Mouse (Mus musculus) heart, embryonic 11.5 days (tissue): ENCODE data around the gene Gm26661. TPM values are rescaled to one million over a fixed set of nuclear protein-coding genes. Genes with fewer than 3 reads are reported as not detected.

Experiments used
- ATAC-seq: fragments of 200-750 bp; cut with Nextera tagmentation; replicated peaks from 2 replicates; pipeline ENCODE4 v1.8.0; 2017; ENCODE audit warnings: moderate library complexity; ENCODE audit not compliant: insufficient number of reproducible peaks, low FRiP score, low TSS enrichment
- H3K27ac ChIP-seq: fragments of 300-500 bp; sonication (generic); 2 replicates; pipeline ENCODE4 v1.5.1; 2014; ENCODE audit warnings: mild to moderate bottlenecking, low read depth, low read length
- H3K27me3 ChIP-seq: fragments of 300-500 bp; sonication (generic); 2 replicates; pipeline ENCODE4 v1.6.1; 2014; ENCODE audit warnings: mild to moderate bottlenecking, low read length, mixed read lengths; ENCODE audit not compliant: control insufficient read depth, insufficient read depth
- H3K36me3 ChIP-seq: fragments of 300-500 bp; sonication (generic); 2 replicates; pipeline ENCODE4 v1.6.1; 2014; ENCODE audit warnings: mild to moderate bottlenecking, low read length, moderate library complexity, mixed read lengths; ENCODE audit not compliant: control insufficient read depth, insufficient read depth
- H3K4me1 ChIP-seq: fragments of 300-500 bp; sonication (generic); 2 replicates; pipeline ENCODE4 v1.6.1; 2014; ENCODE audit warnings: low read length; ENCODE audit not compliant: control insufficient read depth, insufficient read depth
- H3K4me2 ChIP-seq: fragments of 300-500 bp; sonication (generic); 2 replicates; pipeline ENCODE4 v1.6.1; 2014; ENCODE audit warnings: mild to moderate bottlenecking, moderate library complexity
- H3K4me3 ChIP-seq: fragments of 300-500 bp; sonication (generic); 2 replicates; pipeline ENCODE4 v1.5.1; 2014; ENCODE audit warnings: low read depth, low read length
- H3K9ac ChIP-seq: fragments of 300-500 bp; sonication (generic); 2 replicates; pipeline ENCODE4 v1.6.1; 2014; ENCODE audit warnings: mild to moderate bottlenecking, low read depth, low read length, moderate library complexity
- H3K9me3 ChIP-seq: fragments of 300-500 bp; sonication (generic); replicated peaks from 2 replicates; pipeline ENCODE4 v1.6.1; 2016; ENCODE audit warnings: low read length; ENCODE audit not compliant: control insufficient read depth
- WGBS: fragments of 180-500 bp; shearing (Covaris S2); extraction: QIAGEN DNeasy Blood & Tissue Kit; methylation state at CpG from one replicate; pipeline ENCODE4 v1.1.7; 2014; ENCODE audit not compliant: insufficient replicate concordance; 5-methylcytosine and 5-hydroxymethylcytosine counted together
- polyA plus RNA-seq: library from polyadenylated mRNA; unstranded; fragments of >200 nt; fragmentation: Nextera tagmentation; extraction: Ambion mirVana; gene quantifications from 2 replicates; pipeline ENCODE4 v1.2.1, GENCODE M21; 2014

The Gm26661 gene
- polyA plus RNA-seq, 1 experiment from 2014 or later, result not detected

GRCm38 (mm10) chr14:7791061-7791531 is 291 bp upstream of the Gm26661 start:
- Histone ChIP-seq H3K4me2 (peak overlapping the region; percentile 87), H3K4me3 (peak overlapping the region; percentile 38), H3K4me1 (peaks cover 7% of the 10 kb centered on the region; the same call in 1 of the 2 replicates), H3K9me3 (no peaks in the 10 kb centered on the region), H3K27ac (no peak overlapping the region), H3K27me3 (peaks cover 7% of the 10 kb centered on the region; the same call in 1 of the 2 replicates), H3K36me3 (no peaks in the 10 kb centered on the region), H3K9ac (0 out of 2 replicates have a peak overlapping the region, but pooled peaks have one; percentile 18)
- no peak for ATAC-seq
- 13% methylated on average over 19 of the region's 19 CpGs for WGBS

- no peaks in the 10 kb centered on the region for H3K9me3 ChIP-seq
- no peak overlapping the region for H3K4me3 ChIP-seq
- WGBS, result 76% methylated on average over 4 of the region's 4 CpGs
- H3K4me1 ChIP-seq, result peaks cover 7% of the 10 kb centered on the region; the same call in 1 of the 2 replicates
- H3K4me2 ChIP-seq, result no peak overlapping the region
- no peak overlapping the region for H3K27ac ChIP-seq
- no peaks in the 10 kb centered on the region for H3K36me3 ChIP-seq
- ATAC-seq, result no peak
- peaks cover 7% of the 10 kb centered on the region; the same call in 1 of the 2 replicates for H3K27me3 ChIP-seq
- H3K9ac ChIP-seq, result no peak overlapping the region
These were observed 4.6 kb downstream of the Gm26661 start for GRCm38 (mm10) chr14:7795961-7796360.

- Histone ChIP-seq H3K4me1 (no peaks in the 10 kb centered on the region), H3K9me3 (no peaks in the 10 kb centered on the region)
- no peak for ATAC-seq
These were observed 9.2 kb downstream of the Gm26661 start for GRCm38 (mm10) chr14:7800611-7801010.

GRCm38 (mm10) chr14:7801831-7802230 is 10.4 kb downstream of the Gm26661 start:
- no peaks in the 10 kb centered on the region for H3K36me3 ChIP-seq
- no peak for ATAC-seq
- H3K4me2 ChIP-seq, result no peak overlapping the region
- 9% methylated on average over 4 of the region's 4 CpGs for WGBS
- no peaks in the 10 kb centered on the region for H3K9me3 ChIP-seq
- H3K27ac ChIP-seq, result no peak overlapping the region
- no peak overlapping the region for H3K4me3 ChIP-seq
- no peaks in the 10 kb centered on the region for H3K4me1 ChIP-seq
- no peaks in the 10 kb centered on the region for H3K27me3 ChIP-seq
- H3K9ac ChIP-seq, result no peak overlapping the region

More at GRCm38 (mm10) chr14:7800611-7801010, 9.2 kb downstream of the Gm26661 start:
- no peak overlapping the region for H3K4me3 ChIP-seq
- H3K9ac ChIP-seq, result no peak overlapping the region
- H3K27me3 ChIP-seq, result no peaks in the 10 kb centered on the region
- no peaks in the 10 kb centered on the region for H3K36me3 ChIP-seq
- H3K4me2 ChIP-seq, result no peak overlapping the region
- H3K27ac ChIP-seq, result no peak overlapping the region

DNA sequence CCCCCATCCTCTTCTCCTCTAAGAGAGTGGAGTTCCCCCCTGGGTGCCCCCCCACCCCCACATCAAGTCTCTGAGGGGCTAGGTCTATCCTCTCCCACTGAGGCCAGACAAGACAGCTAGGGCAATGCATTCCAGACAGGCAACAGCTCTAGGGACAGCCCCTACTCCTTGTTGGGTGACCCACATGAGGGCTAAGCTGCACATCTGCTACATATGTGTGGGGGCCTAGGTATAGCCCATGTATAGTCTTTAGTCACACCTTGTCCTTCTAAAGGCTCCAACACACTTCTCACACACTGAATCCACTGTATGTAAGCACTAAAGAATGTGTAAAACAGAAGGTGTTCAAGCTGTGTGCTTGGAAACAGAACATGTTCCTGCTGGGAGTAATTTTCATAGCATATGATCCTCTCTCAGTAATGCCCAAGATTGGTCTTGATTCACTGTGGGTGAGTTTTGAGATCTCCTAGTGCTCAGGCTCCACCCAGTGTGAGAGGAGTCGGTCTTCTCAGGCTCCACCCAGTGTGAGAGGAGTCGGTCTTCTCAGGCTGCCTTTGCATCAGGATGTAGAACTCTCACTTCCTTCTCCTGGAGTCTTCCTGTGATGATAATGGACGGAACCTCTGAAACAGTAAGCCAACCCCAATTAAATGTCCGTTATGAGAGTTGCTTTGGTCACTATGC is 12.6 kb downstream of the Gm26661 start:
- Histone ChIP-seq H3K4me3 (no peak overlapping the region), H3K9ac (no peak overlapping the region), H3K27ac (no peak overlapping the region), H3K4me2 (no peak overlapping the region), H3K36me3 (no peaks in the 10 kb centered on the region), H3K27me3 (no peaks in the 10 kb centered on the region), H3K9me3 (no peaks in the 10 kb centered on the region), H3K4me1 (peaks cover 2% of the 10 kb centered on the region; the same call in 1 of the 2 replicates)
- ATAC-seq, result no peak
- 42% methylated on average over 4 of the region's 4 CpGs for WGBS

DNA sequence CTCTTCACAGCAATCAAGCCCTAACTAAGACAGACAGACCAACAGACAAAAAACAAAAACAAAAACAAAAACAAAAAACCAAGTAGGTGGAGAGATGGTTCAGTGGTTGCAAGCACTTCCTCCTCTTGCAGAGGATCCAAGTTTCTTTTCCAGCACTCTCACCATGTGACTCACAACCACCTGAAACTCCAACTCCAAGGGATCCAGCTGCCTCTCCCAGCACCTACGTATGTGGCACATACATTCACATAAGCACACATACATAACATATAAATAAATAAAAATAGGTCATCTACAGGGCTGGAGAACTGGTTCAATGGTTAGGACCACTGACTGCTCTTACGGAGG is 13.1 kb downstream of the Gm26661 start:
- Histone ChIP-seq H3K9ac (no peak overlapping the region), H3K36me3 (no peaks in the 10 kb centered on the region), H3K27me3 (no peaks in the 10 kb centered on the region), H3K4me2 (no peak overlapping the region), H3K27ac (no peak overlapping the region), H3K4me3 (no peak overlapping the region), H3K4me1 (peaks cover 4% of the 10 kb centered on the region), H3K9me3 (no peaks in the 10 kb centered on the region)
- ATAC-seq, result no peak
- 84% methylated on average over 2 of the region's 2 CpGs for WGBS

GRCm38 (mm10) chr14:7807711-7808110 is 16.3 kb downstream of the Gm26661 start:
- H3K4me1 ChIP-seq, result peaks cover 6% of the 10 kb centered on the region
- 45% methylated on average over 4 of the region's 4 CpGs for WGBS
- H3K4me3 ChIP-seq, result no peak overlapping the region
- H3K27ac ChIP-seq, result no peak overlapping the region
- ATAC-seq, result peak; percentile 23; the same call in 1 of the 2 replicates
- no peaks in the 10 kb centered on the region for H3K27me3 ChIP-seq
- no peaks in the 10 kb centered on the region for H3K9me3 ChIP-seq
- no peak overlapping the region for H3K4me2 ChIP-seq
- no peak overlapping the region for H3K9ac ChIP-seq
- H3K36me3 ChIP-seq, result no peaks in the 10 kb centered on the region

- WGBS, result 46% methylated on average over 11 of the region's 11 CpGs
These were observed 17.2 kb downstream of the Gm26661 start for GRCm38 (mm10) chr14:7808501-7808981.

More at GRCm38 (mm10) chr14:7808501-7808981, 17.2 kb downstream of the Gm26661 start:
- H3K4me1 ChIP-seq, result peaks cover 6% of the 10 kb centered on the region
- no peaks in the 10 kb centered on the region for H3K9me3 ChIP-seq
- no peak for ATAC-seq
- H3K27ac ChIP-seq, result no peak overlapping the region
- no peak overlapping the region for H3K4me2 ChIP-seq
- no peaks in the 10 kb centered on the region for H3K27me3 ChIP-seq
- H3K9ac ChIP-seq, result no peak overlapping the region
- no peak overlapping the region for H3K4me3 ChIP-seq
- no peaks in the 10 kb centered on the region for H3K36me3 ChIP-seq
